Mouse (Mus musculus) ES-E14 (cell line): ENCODE results near the gene Fbxw28. TPM values are rescaled to one million over a fixed set of nuclear protein-coding genes. Genes with fewer than 3 reads are reported as not detected.
"Not testable (repeated sequence)": the region's sequence is repeated elsewhere in the genome, so short reads cannot be mapped to it uniquely, and the experiment has no call there.

Experiments used
- DNase-seq: peaks from one replicate; pipeline ENCODE4 v3.0.0-alpha.2; 2013; ENCODE audit warnings: low read depth, low spot score
- H3K27ac ChIP-seq: 2 replicates; pipeline ENCODE4 v1.5.1; 2012; ENCODE audit warnings: low read depth, mild to moderate bottlenecking, low read length, moderate library complexity, mixed read lengths; ENCODE audit not compliant: poor library complexity, insufficient read depth, severe bottlenecking
- H3K36me3 ChIP-seq: 2 replicates; pipeline ENCODE4 v1.6.1; 2012; ENCODE audit warnings: mild to moderate bottlenecking, low read length, moderate library complexity, mixed read lengths; ENCODE audit not compliant: control insufficient read depth, poor library complexity, insufficient read depth, severe bottlenecking
- H3K4me1 ChIP-seq, 2 experiments: fragments of 150-350 bp in 1 of 2; sonication (generic) in 1 of 2; 2 replicates each; pipeline ENCODE4 v1.6.1; 2012; ENCODE audit warnings: low read length in 2 of 2, mild to moderate bottlenecking in 1 of 2, mixed read lengths in 1 of 2; ENCODE audit not compliant: control insufficient read depth in 2 of 2, insufficient read depth in 2 of 2, poor library complexity in 1 of 2
- H3K4me3 ChIP-seq, 2 experiments: fragments of 150-350 bp in 1 of 2; sonication (generic) in 1 of 2; 2 replicates each; pipeline ENCODE4 v1.5.1; 2012; ENCODE audit warnings: low read length in 2 of 2, low read depth in 1 of 2, mild to moderate bottlenecking in 1 of 2, mixed read lengths in 1 of 2; ENCODE audit not compliant: insufficient read depth in 1 of 2, poor library complexity in 1 of 2, severe bottlenecking in 1 of 2
- H3K9ac ChIP-seq: 2 replicates; pipeline ENCODE4 v1.6.1; 2012; ENCODE audit warnings: low read depth, mild to moderate bottlenecking, low read length, mixed read lengths; ENCODE audit not compliant: poor library complexity, insufficient read depth, severe bottlenecking
- H3K9me3 ChIP-seq: fragments of 150-350 bp; sonication (generic); 2 replicates; pipeline ENCODE4 v1.6.1; 2012; ENCODE audit warnings: low read depth, mild to moderate bottlenecking, low read length; ENCODE audit not compliant: control insufficient read depth, insufficient read depth
- in situ Hi-C, 2 experiments: fragments of 600-800 bp; cut with MboI; formaldehyde crosslinking; loops; one replicate each; pipeline ENCODE4 v1.15.1; 2025; ENCODE audit warnings: low sequenced_read_pairs in 2 of 2, inconsistent platforms in 1 of 2; ENCODE audit not compliant: unreplicated experiment in 2 of 2
- total RNA-seq: library from RNA; depleted of rRNA; stranded (reverse); fragments of 300-350 nt; gene quantifications from 2 replicates; pipeline ENCODE4 v1.2.3, GENCODE M21; 2012; rRNA removed

The Fbxw28 gene
- not detected in 2 replicates for total RNA-seq

- H3K36me3 ChIP-seq, H3K9me3 ChIP-seq, DNase-seq, H3K4me3 ChIP-seq, H3K4me1 ChIP-seq, in situ Hi-C loops, H3K27ac ChIP-seq, H3K9ac ChIP-seq: not testable (repeated sequence)
Observed at GRCm38 (mm10) chr9:109339559-109339958, at the start of gene Fbxw28. Fbxw28 (minus strand) TSS chr9:109339659.

- H3K27ac ChIP-seq, H3K9me3 ChIP-seq, in situ Hi-C loops, DNase-seq, H3K4me1 ChIP-seq, H3K9ac ChIP-seq, H3K36me3 ChIP-seq, H3K4me3 ChIP-seq: not testable (repeated sequence)
Observed at GRCm38 (mm10) chr9:109287576-109287975, 51.9 kb downstream of the Fbxw28 start, which contains the start of gene Fbxw14. Fbxw14 (minus strand) TSS chr9:109287676.

Other genes with a start within 250 kb of the Fbxw28 start
- 17.8 and 35.0 TPM in 2 replicates for gene Plxnb1, start 244.3 kb downstream of the Fbxw28 start, total RNA-seq
- gene Fbxw21, start 177.6 kb downstream of the Fbxw28 start, total RNA-seq, result not detected in 2 replicates
- not detected in 2 replicates for gene Fbxw13, start 143.7 kb downstream of the Fbxw28 start, total RNA-seq
- not detected in 2 replicates for gene Fbxw20, start 104.9 kb downstream of the Fbxw28 start, total RNA-seq
- gene Fbxw14, start 52.0 kb downstream of the Fbxw28 start, total RNA-seq, result not detected in 2 replicates
- not detected in 2 replicates for gene Fbxw22, start 64.6 kb upstream of the Fbxw28 start, total RNA-seq
- not detected in 2 replicates for gene Fbxw16, start 109.5 kb upstream of the Fbxw28 start, total RNA-seq
- not detected in 2 replicates for gene Fbxw19, start 156.2 kb upstream of the Fbxw28 start, total RNA-seq
- gene Fbxw15, start 228.6 kb upstream of the Fbxw28 start, total RNA-seq, result not detected in 2 replicates